In the genomic region with DNA sequence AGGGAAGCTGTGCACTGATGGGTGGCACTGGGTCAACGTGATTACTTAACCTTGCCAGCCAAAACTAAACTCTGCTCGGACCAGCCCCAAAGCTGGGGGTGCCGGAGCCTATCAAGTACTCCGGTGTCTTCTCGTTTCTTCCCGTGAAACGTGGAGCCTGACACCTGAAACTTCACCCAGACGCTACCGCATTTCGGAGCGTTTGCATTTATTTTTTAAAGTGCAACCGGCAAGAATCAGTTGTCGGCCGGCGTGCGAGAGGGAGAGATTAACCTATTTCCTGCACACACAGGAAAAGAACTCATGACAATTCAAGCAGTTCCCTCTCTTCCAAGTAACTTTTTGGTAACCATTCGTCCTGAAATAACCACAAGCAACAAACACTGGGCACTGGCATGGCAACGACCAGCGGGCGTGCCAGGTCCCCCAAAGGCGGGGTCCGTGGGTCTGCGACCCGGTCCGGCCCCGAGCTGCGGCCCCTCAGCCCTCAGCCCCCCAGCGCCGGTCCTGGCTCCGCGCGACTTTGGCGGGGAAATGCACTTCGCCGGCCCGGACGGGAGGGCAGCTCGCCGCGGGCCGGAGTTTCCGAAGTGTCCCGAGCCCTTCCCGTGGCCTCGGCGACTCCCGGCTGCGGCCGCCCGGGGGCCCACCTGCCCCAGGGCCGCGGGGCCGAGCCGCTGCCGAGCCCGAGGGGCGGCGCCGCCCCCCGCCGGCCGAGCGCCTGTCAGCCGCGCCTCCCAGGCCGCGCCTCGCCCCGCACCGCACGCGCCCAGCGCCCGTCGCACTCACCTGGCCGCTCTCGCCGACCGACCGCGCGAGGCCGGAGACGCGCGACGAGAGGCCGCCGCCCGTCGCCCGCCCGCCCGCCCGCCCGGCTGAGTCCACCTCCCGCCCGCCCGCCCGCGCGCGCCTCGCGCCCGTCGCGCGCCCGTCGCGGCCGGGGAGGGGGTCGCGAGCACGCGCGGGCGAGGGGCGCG, we compare ENCODE assay signal across 8 mouse cellular contexts.
A peak's percentile ranks its signal among the peaks of the same experiment; 100 is the strongest.
DNase-seq lines count a peak whose midpoint lies in the region; ATAC-seq and TF ChIP-seq lines count a peak whose summit lies in the region.

No protein-coding gene starts in this region.

- intact Hi-C loops in heart, postnatal 25 days (cut with DNase I) = loop anchor here (1.0 to 5.0 kb wide), 2 partner anchors 55 to 103 kb away; no protein-coding TSS in a partner anchor

- no peak for TF ChIP-seq CTCF in layer of hippocampus, adult 2 months (conservative IDR thresholded peaks at IDR 0.05)

- H3K27ac ChIP-seq in forebrain, embryonic 14.5 days (ENCODE audit: low read depth, low read length) = peak overlapping the region; percentile 94
- peak overlapping the region; percentile 91 for H3K27ac ChIP-seq in layer of hippocampus, adult 2 months

- no peaks in the 10 kb centered on the region for H3K36me3 ChIP-seq in forebrain, embryonic 14.5 days (ENCODE audit: control insufficient read depth, insufficient read depth, low read length)

- peak; percentile 69 for DNase-seq in MEL-GATA-1-ER (ENCODE audit: extremely low read depth, low read depth)
- peak; percentile 42 for DNase-seq in forebrain, embryonic 14.5 days (ENCODE audit: low spot score)
- peak; percentile 20 for DNase-seq in heart, postnatal 25 days (ENCODE audit: low spot score)
- no peak for DNase-seq in layer of hippocampus, adult 2 months (ENCODE audit: low spot score in 2 of 2)
- DNase-seq in lung, postnatal 14 days = peak; percentile 50
- peak; percentile 56 for DNase-seq in ovary, postnatal 36 days (ENCODE audit: low spot score)
- DNase-seq in urinary bladder, adult 2 months (ENCODE audit: low spot score) = peak; percentile 55

- peak overlapping the region; percentile 85 for H3K9ac ChIP-seq in forebrain, embryonic 14.5 days (ENCODE audit: low read length)

- H3K4me1 ChIP-seq in forebrain, embryonic 14.5 days (ENCODE audit: control insufficient read depth, insufficient read depth, low read length) = peaks cover 14% of the 10 kb centered on the region

- 0 out of 2 replicates have a peak, but pooled peaks have one; percentile 16 for ATAC-seq in cerebellum, adult (ENCODE audit: insufficient number of reproducible peaks, low FRiP score, low TSS enrichment)
- ATAC-seq in forebrain, embryonic 14.5 days = peak; percentile 4

- H3K4me2 ChIP-seq in forebrain, embryonic 14.5 days (ENCODE audit: low read length) = peak overlapping the region; percentile 86

- no peaks in the 10 kb centered on the region for H3K27me3 ChIP-seq in forebrain, embryonic 14.5 days (replicated peaks; ENCODE audit: control insufficient read depth, insufficient read depth, low read length)

- under 1% methylated on average over 67 of the region's 121 CpGs for WGBS in forebrain, embryonic 14.5 days

- H3K4me3 ChIP-seq in forebrain, embryonic 14.5 days (ENCODE audit: low read depth, low read length) = peak overlapping the region; percentile 84
- peak overlapping the region; percentile 94 for H3K4me3 ChIP-seq in layer of hippocampus, adult 2 months

- H3K9me3 ChIP-seq in forebrain, embryonic 14.5 days (replicated peaks; ENCODE audit: control insufficient read depth, low read length) = no peaks in the 10 kb centered on the region

Comparison
In these comparisons a context has a peak if more than half of its experiments do, and no peak if none do; other contexts are left out.
1. DNase-seq: peak in MEL-GATA-1-ER (single experiment), forebrain, embryonic 14.5 days (single experiment), heart, postnatal 25 days (single experiment), lung, postnatal 14 days (single experiment), ovary, postnatal 36 days (single experiment) and urinary bladder, adult 2 months (single experiment); none in layer of hippocampus, adult 2 months (0 of 2).